ENCODE assay signal across 20 mouse cellular contexts in the genomic region with DNA sequence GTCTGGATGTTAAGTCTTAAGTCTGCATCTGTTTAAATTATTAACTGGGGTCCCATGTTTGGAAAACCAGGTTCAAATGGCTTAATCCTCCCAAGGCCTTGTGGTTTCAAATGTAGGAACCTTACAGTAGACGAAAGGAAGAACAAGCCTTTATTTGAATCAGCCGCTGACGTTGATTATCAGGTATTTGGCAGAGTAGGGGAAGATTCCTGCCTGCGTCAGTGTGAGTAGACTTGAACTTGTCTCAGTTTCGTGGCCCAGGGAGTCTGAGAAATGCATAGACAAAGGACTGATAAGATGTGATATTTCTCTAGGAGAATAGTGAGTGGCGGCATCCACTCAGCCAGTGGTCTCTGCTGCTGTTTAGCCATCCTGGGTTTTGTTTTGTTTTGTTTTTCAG. TPM values are rescaled to one million over a fixed set of nuclear protein-coding genes. Genes with fewer than 3 reads are reported as not detected.
A peak's percentile ranks its signal among the peaks of the same experiment; 100 is the strongest.
DNase-seq lines count a peak whose midpoint lies in the region; ATAC-seq and TF ChIP-seq lines count a peak whose summit lies in the region.
"Had no signal": no experiment of that assay in that cellular context is flagged by ENCODE, and none has a peak within 500 bp of the region (broad histone marks: within the 10 kb centered on the region; RNA-seq: fewer than 3 reads in every experiment).

No protein-coding gene starts in this region.

- no peak for TF ChIP-seq EP300 in MEL (IDR thresholded peaks at IDR 0.05; ENCODE audit: low read depth in 1 of 2, low read length in 2 of 2)

- no peaks in the 10 kb centered on the region for H3K9me3 ChIP-seq in MEL (replicated peaks; ENCODE audit: insufficient read depth, low read length)
- H3K9me3 ChIP-seq: G1E had no signal

- TF ChIP-seq POLR2A in MEL (IDR thresholded peaks at IDR 0.05; ENCODE audit: control insufficient read depth in 1 of 2, insufficient read depth in 1 of 2, low read depth in 1 of 2, low read length in 2 of 2, poor library complexity in 1 of 2) = no peak

- H3K36me3 ChIP-seq in MEL (ENCODE audit: control insufficient read depth in 1 of 2, insufficient read depth in 2 of 2, low read length in 2 of 2) = peaks cover 0 to 12% of the 10 kb centered on the region in 2 experiments; a peak in 2 of 4 replicates

- no peak overlapping the region for H3K4me3 ChIP-seq in MEL (ENCODE audit: control insufficient read depth in 1 of 2, insufficient read depth in 1 of 2, low read depth in 2 of 2, low read length in 2 of 2)

- peak; percentile 64 for DNase-seq in heart, adult 11 months
- DNase-seq in heart, adult 9 months (ENCODE audit: low spot score in 2 of 2) = no peak
- DNase-seq in MEL (ENCODE audit: low read depth, low spot score) = peak; percentile 65
- DNase-seq: adrenal gland, adult 2 months; adrenal gland, adult 8-10 months; adrenal gland, postnatal 10 days; adrenal gland, postnatal 14 days; adrenal gland, postnatal 25 days; adrenal gland, postnatal 36 days; B cell, adult 2 months; cerebellum, adult 11 months; cerebellum, adult 11-12 months; cerebellum, adult 18-20 months; cerebellum, adult 2 months had no signal

- H3K27ac ChIP-seq in MEL (ENCODE audit: control insufficient read depth, low read depth, low read length) = peak overlapping the region; percentile 34; the same call in 1 of the 2 replicates

- H3K9ac ChIP-seq in MEL (ENCODE audit: control insufficient read depth, low read depth, low read length, poor library complexity, severe bottlenecking) = no peak overlapping the region

- no peak for TF ChIP-seq CTCF in MEL (IDR thresholded peaks at IDR 0.05 in 2 of 3, conservative IDR thresholded peaks at IDR 0.05 in 1 of 3; ENCODE audit: control insufficient read depth in 1 of 3, insufficient read depth in 1 of 3, low read depth in 2 of 3, low read length in 3 of 3, poor library complexity in 1 of 3, severe bottlenecking in 1 of 3)

- ATAC-seq in megakaryocyte, adult 5-6 weeks (ENCODE audit: poor library complexity, severe bottlenecking) = no peak
- ATAC-seq: activated CD4-positive, CD25-positive, alpha-beta regulatory T cell, adult 4 months; CD4-positive, CD25-positive, alpha-beta regulatory T cell, adult 4 months; Patski had no signal

- H3K27me3 ChIP-seq in MEL (ENCODE audit: control insufficient read depth in 1 of 2, insufficient read depth in 2 of 2, low read length in 2 of 2) = no peaks in the 10 kb centered on the region
- H3K27me3 ChIP-seq: CH12.LX, Patski had no signal

- no peaks in the 10 kb centered on the region for H3K79me2 ChIP-seq in MEL (ENCODE audit: control insufficient read depth, insufficient read depth, low read length, poor library complexity)

- H3K4me1 ChIP-seq in MEL (ENCODE audit: control insufficient read depth in 1 of 2, insufficient read depth in 2 of 2, low read length in 2 of 2) = peaks cover 4 to 15% of the 10 kb centered on the region in 2 experiments

- no peak for TF ChIP-seq RAD21 in MEL (IDR thresholded peaks at IDR 0.05; ENCODE audit: low read depth, low read length)

TF ChIP-seq in MEL, 35 proteins besides CTCF, POLR2A, EP300 and RAD21:
- TF ChIP-seq MYB (IDR thresholded peaks at IDR 0.05; ENCODE audit: low read depth, low read length) = no peak
- 0 out of 2 replicates have a peak, but pooled peaks have one; percentile 22 for TF ChIP-seq GATA1 (IDR thresholded peaks at IDR 0.05; ENCODE audit: low read depth, low read length)

RNA-seq across cellular contexts. Expression of gene Nr2c1, which starts 39.0 kb away (rescaled TPM):
- 3.3 and 3.6 TPM in 2 replicates for total RNA-seq in MEL (2012; rRNA removed)
- polyA plus RNA-seq in MEL (2012; ENCODE audit: insufficient read depth in 1 of 2, insufficient read length in 2 of 2, low read depth in 1 of 2, low replicate concordance in 2 of 2, missing spikeins in 1 of 2) = 1 to 10 TPM in 1 of 2 experiments, not detected in 1; 5.7 TPM
- total RNA-seq in megakaryocyte, adult 5-6 weeks (2015) = 9.8 and 10.6 TPM in 2 replicates
- 3.5 and 3.9 TPM in 2 replicates for total RNA-seq in megakaryocyte, adult 5-6 weeks (2017)

Comparison
In these comparisons a context has a peak if more than half of its experiments do, and no peak if none do; other contexts are left out.
1. DNase-seq: peak in heart, adult 11 months (single experiment) and MEL (single experiment); none in heart, adult 9 months (0 of 2).